Mouse (Mus musculus) urinary bladder, postnatal 10 days (tissue): ENCODE measurements around the gene Sema3g.

Experiments
- DNase-seq: peaks from one replicate; pipeline ENCODE4 v3.0.0; 2022; ENCODE audit warnings: low spot score

The Sema3g gene

DNA sequence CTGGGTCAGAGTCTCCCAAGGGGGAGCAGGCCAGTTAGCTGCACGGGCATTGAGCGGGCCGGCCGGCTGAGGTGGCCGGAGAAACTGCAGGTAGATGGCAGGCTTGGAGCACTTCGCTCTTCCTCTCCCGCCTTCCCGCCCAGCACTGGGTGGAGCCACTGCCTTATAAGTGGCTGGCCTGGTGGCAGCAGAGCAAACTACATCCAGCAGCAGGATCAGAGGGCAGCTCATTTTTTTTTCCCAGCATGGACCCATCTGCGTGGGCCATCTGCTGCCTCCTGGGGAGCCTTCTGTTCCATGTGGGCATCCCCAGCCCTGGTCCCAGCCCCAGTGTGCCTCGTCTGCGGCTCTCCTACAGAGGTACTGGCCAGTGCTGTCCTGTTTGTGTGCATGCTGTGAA, at the start of gene Sema3g:
Sema3g (plus strand) TSS at position 195 of the 400 bp plus-strand sequence.
- DNase-seq: no peak

DNA sequence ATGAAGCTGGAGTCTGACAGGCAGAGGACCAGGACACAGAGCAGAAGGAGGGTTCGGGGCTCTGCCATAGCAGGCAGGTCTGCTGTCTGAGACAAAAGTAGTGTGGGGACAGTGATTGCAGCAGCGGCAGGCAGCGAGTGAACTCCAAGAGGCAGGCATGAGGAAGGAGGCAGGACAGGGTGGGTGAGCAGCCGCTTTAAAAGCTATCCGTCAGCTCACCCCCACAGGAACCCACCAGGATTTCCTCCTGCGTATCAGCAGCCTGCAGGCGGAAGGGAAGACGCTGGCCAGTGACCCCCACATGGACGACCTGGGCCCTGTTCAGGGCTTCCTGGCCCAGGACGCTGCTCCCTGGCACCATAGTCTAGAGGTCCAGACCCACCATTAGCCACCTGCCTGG, 49.2 kb upstream of the Sema3g start, which contains the start of gene Stab1:
Stab1 (minus strand) TSS at position 217 of the 400 bp plus-strand sequence.
- no peak for DNase-seq

DNA sequence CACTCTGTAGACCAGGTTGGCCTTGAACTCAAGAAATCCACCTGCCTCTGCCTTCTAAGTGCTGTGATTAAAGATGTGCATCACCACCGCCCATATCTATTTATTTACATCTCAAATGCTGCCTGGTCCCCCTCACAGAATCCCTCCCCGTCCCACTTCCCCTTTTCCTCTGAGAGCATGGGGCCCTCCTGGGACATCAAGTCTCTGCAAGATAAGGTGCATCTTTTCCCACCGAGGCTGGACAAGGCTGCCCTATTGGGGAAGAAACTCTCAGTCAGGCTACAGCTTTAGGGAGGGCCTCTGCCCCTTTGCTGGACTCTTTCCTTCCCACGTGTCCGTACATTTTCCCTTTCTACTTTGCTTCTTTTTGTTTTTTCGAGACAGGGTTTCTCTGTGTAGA, 48.2 kb upstream of the Sema3g start:
- DNase-seq: no peak

- DNase-seq: no peak
These were observed 46.7 kb upstream of the Sema3g start for GRCm38 (mm10) chr14:31170963-31171362.

DNA sequence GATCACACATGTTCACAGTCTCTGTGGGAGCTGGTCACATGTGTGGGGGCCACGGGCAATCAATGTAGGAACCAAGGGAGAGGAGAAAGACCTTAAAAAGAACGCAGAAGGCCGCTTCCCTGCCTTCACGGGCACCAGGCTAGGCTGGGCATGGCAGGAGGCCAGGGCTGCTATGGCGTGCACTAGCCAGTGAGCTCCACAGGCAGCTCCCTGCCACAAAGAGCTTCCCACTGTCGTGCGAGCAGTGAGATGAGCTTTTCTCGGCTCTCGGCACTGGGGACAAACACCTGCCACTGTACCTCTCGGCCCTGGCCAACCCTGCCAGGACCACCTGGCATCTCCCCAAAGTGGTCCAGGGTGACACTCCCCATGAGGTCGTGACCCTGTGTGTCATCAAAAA, 46.3 kb upstream of the Sema3g start:
- DNase-seq: no peak

- no peak for DNase-seq
These were observed 45.8 kb upstream of the Sema3g start for GRCm38 (mm10) chr14:31171821-31172220.

DNA sequence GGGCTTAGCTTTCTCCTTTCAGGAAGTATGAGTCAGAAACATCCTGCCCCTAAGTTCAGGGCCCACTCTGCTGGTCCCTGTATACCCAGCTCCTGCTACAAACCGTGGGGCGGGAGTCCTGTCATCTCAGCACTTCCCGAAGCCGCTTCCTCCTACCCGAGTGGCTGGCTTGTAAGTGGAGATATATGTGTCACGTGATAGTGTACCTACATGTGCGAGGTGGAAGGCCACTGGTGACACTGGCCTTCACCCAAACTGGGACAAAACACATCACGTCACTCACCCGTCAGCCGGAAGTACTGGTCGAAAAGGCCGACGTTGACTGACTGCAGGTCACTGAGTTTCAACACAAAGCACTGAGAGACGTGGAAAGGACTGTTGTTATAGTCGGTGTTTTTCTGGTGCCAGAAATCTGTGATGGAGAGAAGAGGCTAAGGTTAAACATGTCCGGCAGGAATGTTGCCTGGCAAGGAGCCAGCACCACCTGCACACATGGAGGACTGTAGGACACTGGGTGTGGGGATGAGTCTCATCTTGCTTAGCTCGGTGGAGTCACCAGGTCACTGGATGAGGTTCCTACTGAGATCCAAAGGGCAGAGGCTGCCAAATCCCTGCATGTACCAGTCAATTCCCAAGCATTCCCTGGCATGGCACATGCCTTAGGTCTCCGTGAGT, 44.7 kb upstream of the Sema3g start:
- DNase-seq: no peak

GRCm38 (mm10) chr14:31173537-31173936, 44.1 kb upstream of the Sema3g start:
- no peak for DNase-seq

GRCm38 (mm10) chr14:31177287-31177686, 40.4 kb upstream of the Sema3g start:
- no peak for DNase-seq

DNA sequence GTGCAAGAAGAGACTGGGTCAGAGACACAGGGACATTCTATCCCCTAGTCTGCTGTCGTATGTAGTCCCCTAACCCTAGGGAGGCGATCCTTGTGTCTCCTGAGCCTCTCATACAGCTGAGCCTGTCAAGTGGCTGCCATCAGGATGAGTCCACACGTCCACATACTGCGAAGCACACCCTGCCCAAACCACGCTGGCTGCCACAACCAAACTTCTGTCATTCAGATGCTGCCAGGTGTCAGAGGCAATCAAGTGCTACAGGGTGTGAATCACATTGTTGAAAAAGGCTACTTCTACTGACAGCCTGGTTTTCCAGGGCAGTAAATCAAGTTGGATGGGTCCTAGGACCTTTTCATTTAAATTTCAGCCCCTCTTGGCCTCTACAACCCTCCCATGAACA, 39.9 kb upstream of the Sema3g start:
- DNase-seq: no peak

- no peak for DNase-seq
These were observed 37.8 kb upstream of the Sema3g start for GRCm38 (mm10) chr14:31179677-31180365.

DNA sequence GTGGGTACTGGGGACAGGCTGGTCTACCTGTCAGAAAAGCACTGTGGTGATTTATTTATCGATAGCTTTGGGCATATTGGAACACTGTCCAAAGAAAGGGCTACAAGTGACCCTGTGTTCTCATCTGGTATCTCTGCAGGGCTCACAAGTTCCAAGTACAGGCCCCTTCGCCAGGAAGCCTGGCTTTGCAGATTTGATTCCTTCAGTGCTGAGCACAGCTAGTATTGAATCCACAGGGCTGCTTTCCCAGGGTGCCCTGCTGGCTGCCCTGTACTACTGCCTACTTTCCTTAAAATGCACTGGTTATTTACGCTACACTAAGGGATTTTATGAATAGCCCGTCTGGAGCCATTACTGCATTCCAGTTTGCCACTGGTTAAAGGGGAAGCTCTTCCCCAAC, 36.1 kb upstream of the Sema3g start:
- DNase-seq: no peak

- DNase-seq: no peak
These were observed 34.8 kb upstream of the Sema3g start for GRCm38 (mm10) chr14:31182786-31183290.

DNA sequence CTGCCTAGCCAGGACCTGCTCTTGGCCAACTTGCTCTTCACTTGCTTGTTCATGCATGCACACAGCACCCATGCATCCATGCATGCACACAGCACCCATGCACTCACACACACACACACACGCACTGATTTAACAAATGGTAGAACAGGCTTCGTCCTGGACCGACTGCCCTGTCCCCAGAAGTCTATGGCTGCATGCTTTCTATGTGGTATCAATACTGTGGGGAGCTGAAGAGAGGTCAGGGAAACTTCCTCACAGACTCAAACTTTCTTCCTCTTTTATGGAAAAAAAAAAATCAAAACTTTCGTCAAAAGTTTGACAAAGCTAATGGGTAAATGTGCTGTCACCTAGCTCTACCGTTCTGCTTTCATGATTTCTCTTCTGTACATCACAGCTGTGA, 34.1 kb upstream of the Sema3g start:
- DNase-seq: no peak

- no peak for DNase-seq
These were observed 33.5 kb upstream of the Sema3g start for GRCm38 (mm10) chr14:31184195-31184594.

- no peak for DNase-seq
These were observed 31.0 kb upstream of the Sema3g start for GRCm38 (mm10) chr14:31186656-31187055.

- no peak for DNase-seq
These were observed 28.9 kb upstream of the Sema3g start for GRCm38 (mm10) chr14:31188771-31189181.

GRCm38 (mm10) chr14:31189348-31189747, 28.3 kb upstream of the Sema3g start:
- no peak for DNase-seq

DNA sequence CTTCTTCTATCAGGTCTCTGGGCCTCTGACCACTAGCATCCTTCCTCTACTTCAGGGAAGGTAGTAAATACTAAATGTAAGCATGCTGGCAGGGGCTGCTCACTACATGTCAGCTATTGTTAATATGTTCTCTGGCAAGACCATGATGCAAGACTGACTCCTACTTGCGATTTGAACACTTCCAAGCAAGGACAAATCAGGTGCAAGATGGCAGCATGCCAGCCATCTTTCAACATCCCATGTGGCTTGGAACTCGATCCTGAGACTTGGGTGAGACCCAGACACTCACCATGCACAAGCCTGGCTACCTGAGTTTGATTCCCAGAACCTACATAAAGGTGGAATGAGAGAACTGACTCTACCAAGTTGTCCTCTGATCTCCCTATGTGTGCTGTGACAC, 25.7 kb upstream of the Sema3g start:
- DNase-seq: no peak

DNA sequence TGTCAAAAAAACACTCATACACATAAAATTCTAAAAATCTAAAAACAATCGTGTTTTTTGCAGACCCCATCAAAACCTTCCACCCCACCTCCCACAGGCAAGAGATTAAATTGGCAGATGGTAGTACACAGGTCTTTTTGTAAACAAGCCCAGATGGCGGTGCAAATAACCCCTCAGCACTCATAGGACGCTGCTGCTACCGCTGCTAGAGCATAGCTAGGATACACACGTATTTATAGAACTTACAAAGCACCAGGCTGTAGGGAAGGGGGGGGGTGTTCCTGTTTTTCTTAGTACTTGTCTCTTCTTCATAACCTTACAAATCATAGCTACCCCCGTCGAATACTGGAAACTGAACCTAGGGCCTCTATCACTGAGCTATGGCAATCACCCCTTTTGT, 23.9 kb upstream of the Sema3g start:
- no peak for DNase-seq

DNA sequence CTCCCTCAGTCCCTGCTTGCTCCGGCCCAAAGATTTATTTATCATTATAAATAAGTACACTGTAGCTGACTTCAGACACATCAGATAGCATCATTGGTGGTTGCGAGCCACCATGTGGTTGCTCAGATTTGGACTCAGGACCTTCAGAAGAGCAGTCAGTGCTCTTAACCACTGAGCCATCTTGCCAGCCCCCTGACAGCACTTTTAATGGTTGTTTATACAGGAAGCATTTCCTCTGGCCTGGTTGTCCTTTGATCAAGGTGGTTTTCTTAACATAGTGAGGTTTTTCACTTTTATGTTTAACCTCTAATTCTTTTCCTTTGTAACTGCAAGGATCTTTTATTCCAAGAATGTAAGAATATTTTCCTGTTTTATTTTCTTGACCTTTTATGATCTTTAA, 23.2 kb upstream of the Sema3g start:
- no peak for DNase-seq

- no peak for DNase-seq
These were observed 22.7 kb upstream of the Sema3g start for GRCm38 (mm10) chr14:31194891-31195513.

- DNase-seq: no peak
These were observed 22.1 kb upstream of the Sema3g start for GRCm38 (mm10) chr14:31195521-31195920.
